Mouse (Mus musculus): ENCODE results near the gene Cntn1.

GRCm38 (mm10) chr15:92079416-92079815 lies 28.5 kb downstream of the Cntn1 start:
- TF ChIP-seq POLR2A (IDR thresholded peaks at IDR 0.05; ENCODE audit: extremely low read depth, insufficient read depth, low read length) (no peak), CTCF (IDR thresholded peaks at IDR 0.05; ENCODE audit: extremely low read depth, insufficient read depth, low read length) (no peak)
